Mouse (Mus musculus) midbrain, postnatal 0 days (tissue): Measurements from ENCODE around the gene Gm3667. TPM values are rescaled to one million over a fixed set of nuclear protein-coding genes. Genes with fewer than 3 reads are reported as not detected.
"Not testable (repeated sequence)": the region's sequence is repeated elsewhere in the genome, so short reads cannot be mapped to it uniquely, and the experiment has no call there.

Experiments used
- ATAC-seq: fragments of 200-750 bp; cut with Nextera tagmentation; 2 replicates; pipeline ENCODE4 v1.8.0; 2017; ENCODE audit warnings: moderate number of reproducible peaks, mild to moderate bottlenecking, moderate TSS enrichment, moderate library complexity; ENCODE audit not compliant: low FRiP score
- DNase-seq: peaks from one replicate; pipeline ENCODE4 v3.0.0-alpha.2; 2015; ENCODE audit warnings: low spot score
- H3K27ac ChIP-seq: fragments of 300-500 bp; sonication (generic); 2 replicates; pipeline ENCODE4 v1.5.1; 2014; ENCODE audit warnings: low read depth, mild to moderate bottlenecking, low read length, mixed read lengths
- H3K27me3 ChIP-seq: fragments of 300-500 bp; sonication (generic); 2 replicates; pipeline ENCODE4 v1.6.1; 2014; ENCODE audit warnings: low read length, control low read depth, mixed read lengths; ENCODE audit not compliant: insufficient read depth
- H3K36me3 ChIP-seq: fragments of 300-500 bp; sonication (generic); 2 replicates; pipeline ENCODE4 v1.6.1; 2014; ENCODE audit warnings: low read length, control low read depth, mixed read lengths; ENCODE audit not compliant: insufficient read depth
- H3K4me1 ChIP-seq: fragments of 300-500 bp; sonication (generic); 2 replicates; pipeline ENCODE4 v1.6.1; 2014; ENCODE audit warnings: mild to moderate bottlenecking, control low read depth, antibody characterized with exemption, low read length, mixed read lengths; ENCODE audit not compliant: insufficient read depth
- H3K4me2 ChIP-seq: fragments of 300-500 bp; sonication (generic); 2 replicates; pipeline ENCODE4 v1.6.1; 2014; ENCODE audit warnings: low read depth, mild to moderate bottlenecking, low read length, mixed read lengths; ENCODE audit not compliant: poor library complexity, severe bottlenecking
- H3K4me3 ChIP-seq: fragments of 300-500 bp; sonication (generic); 2 replicates; pipeline ENCODE4 v1.5.1; 2014; ENCODE audit warnings: low read depth, mild to moderate bottlenecking, low read length, moderate library complexity
- H3K9ac ChIP-seq: fragments of 300-500 bp; sonication (generic); replicated peaks from 2 replicates; pipeline ENCODE4 v1.6.1; 2014; ENCODE audit warnings: mild to moderate bottlenecking, low read length, moderate library complexity, mixed read lengths; ENCODE audit not compliant: poor library complexity, severe bottlenecking
- H3K9me3 ChIP-seq: fragments of 300-500 bp; sonication (generic); 2 replicates; pipeline ENCODE4 v1.6.1; 2016; ENCODE audit warnings: low read length, control low read depth
- WGBS: fragments of 180-500 bp; shearing (Covaris S2); extraction: QIAGEN DNeasy Blood & Tissue Kit; methylation state at CpG from one replicate; pipeline ENCODE4 v1.1.7; 2014; 5-methylcytosine and 5-hydroxymethylcytosine counted together
- polyA plus RNA-seq: library from polyadenylated mRNA; unstranded; fragments of >200 nt; fragmentation: Nextera tagmentation; extraction: Ambion mirVana; gene quantifications from 2 replicates; pipeline ENCODE4 v1.2.1, GENCODE M21; 2015
- total RNA-seq: library from RNA; depleted of rRNA; stranded (reverse); fragments of >200 nt; gene quantifications from 2 replicates; pipeline ENCODE4 v1.2.3, GENCODE M21; 2014; rRNA removed

Gene Gm3667
- total RNA-seq: 6.8 and 15.1 TPM in 2 replicates
- polyA plus RNA-seq: 15.4 and 16.2 TPM in 2 replicates

DNA sequence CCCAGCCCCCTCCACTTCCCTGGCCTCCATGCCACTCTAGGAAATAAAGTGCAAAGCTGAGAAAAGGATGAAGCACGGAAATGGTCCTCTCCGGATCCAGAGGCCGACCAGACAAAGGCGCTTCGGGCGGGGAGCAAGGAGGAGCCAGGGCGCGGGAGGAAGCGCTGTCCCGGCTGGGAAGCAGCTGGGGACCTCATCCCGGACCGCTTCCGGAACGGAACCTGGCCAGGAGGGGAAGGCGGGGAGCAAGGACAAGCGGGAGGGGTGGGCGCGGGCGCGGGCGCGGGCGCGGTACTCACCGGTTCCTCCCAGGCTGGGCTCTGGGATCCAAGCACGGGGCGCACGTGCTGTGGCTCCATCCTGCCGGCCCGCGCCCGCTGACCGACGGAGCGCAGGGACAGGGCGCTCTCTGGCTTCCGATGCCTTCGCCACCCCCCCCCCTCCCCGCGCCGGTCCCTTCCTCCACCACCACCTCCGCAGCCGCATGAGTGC lies at the start of gene Gm3667:
Gene Gm3667 (minus strand): TSS at position 442 of the 492 bp plus-strand sequence.
- H3K27me3 ChIP-seq, H3K9me3 ChIP-seq, ATAC-seq, DNase-seq, H3K27ac ChIP-seq, H3K4me1 ChIP-seq, H3K36me3 ChIP-seq: not testable (repeated sequence)
- H3K9ac ChIP-seq: peak within 1 kb of the TSS; percentile 19; the same call in 1 of the 2 replicates
- 0% methylated on average over 3 of the region's 43 CpGs for WGBS
- H3K4me3 ChIP-seq: peak within 1 kb of the TSS; percentile 38
- H3K4me2 ChIP-seq: peak within 1 kb of the TSS; percentile 35

DNA sequence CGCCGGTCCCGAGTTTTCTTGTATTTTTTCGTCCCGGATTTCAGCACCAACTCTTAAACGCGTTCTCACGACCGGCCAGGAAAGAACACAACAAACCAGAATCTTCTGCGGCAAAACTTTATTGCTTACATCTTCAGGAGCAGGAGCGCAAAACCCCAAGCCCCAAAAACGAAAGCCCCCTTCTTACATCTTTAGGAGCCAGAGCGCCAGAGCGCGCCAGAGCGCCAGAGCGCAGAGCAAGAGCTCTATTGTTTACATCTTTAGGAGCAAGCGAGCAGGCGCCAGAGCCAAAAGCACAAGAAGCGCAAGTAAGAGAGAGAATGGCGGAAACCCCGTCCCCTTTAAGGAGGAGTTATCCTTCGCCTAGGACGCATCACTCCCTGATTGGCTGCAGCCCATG lies 10.1 kb upstream of the Gm3667 start:
- not testable (repeated sequence) for H3K36me3 ChIP-seq, H3K27me3 ChIP-seq, H3K4me1 ChIP-seq, DNase-seq, H3K4me2 ChIP-seq, H3K27ac ChIP-seq, H3K9me3 ChIP-seq, ATAC-seq, H3K9ac ChIP-seq, H3K4me3 ChIP-seq
- 97% methylated on average over 16 of the region's 24 CpGs for WGBS

DNA sequence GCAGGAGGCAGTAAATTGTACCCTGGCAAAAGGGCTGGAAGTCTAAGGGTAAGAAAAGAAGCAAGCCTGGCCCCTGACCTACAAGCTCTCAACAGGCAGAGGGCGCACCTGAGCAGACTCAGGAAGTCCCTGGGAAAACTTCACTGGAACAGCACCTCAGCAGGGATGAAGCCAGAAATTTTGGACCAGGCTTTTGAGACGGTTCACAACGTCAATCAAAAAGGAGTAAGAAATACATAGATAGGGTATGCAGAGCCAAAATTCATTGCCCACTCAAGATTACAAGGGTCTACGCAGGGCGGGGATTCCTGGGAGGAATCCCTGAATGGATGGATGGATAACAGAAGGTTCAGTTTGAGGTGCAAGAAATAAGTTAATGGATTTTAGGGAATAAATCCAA lies 951 bp downstream of the Gm3667 start:
- not testable (repeated sequence) for H3K27me3 ChIP-seq, DNase-seq, H3K27ac ChIP-seq, ATAC-seq, H3K36me3 ChIP-seq, H3K4me1 ChIP-seq, H3K9ac ChIP-seq, H3K9me3 ChIP-seq
- H3K4me3 ChIP-seq: peak overlapping the region; percentile 38; the same call in 1 of the 2 replicates
- 9% methylated on average over 4 of the region's 5 CpGs for WGBS
- H3K4me2 ChIP-seq: peak overlapping the region; percentile 30; the same call in 1 of the 2 replicates

DNA sequence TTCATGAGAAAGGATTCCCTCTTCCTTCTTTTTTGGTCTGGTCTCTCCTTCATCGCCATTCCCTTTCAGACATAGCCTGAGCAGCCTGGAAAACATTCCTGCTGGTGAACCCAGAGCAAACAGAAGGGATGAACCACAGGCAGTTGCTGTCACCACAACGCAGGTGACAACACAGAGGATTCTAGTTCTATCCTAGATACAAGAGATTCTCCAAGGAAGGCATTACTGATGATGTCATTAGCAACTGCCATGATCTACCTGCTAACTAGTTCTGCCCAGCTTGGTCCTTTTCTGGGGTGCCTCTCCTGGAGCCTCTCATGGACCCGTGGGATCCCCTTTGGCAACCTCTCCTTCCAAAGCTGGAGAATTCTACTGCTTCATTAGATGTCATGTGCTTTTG lies 49.6 kb downstream of the Gm3667 start, which contains the start of gene Gm3642:
Gene Gm3642 (minus strand): TSS at position 101 of the 400 bp plus-strand sequence.
- WGBS: no CpG with 5 or more reads among the region's 3 CpGs
- not testable (repeated sequence) for H3K4me2 ChIP-seq, H3K36me3 ChIP-seq

DNA sequence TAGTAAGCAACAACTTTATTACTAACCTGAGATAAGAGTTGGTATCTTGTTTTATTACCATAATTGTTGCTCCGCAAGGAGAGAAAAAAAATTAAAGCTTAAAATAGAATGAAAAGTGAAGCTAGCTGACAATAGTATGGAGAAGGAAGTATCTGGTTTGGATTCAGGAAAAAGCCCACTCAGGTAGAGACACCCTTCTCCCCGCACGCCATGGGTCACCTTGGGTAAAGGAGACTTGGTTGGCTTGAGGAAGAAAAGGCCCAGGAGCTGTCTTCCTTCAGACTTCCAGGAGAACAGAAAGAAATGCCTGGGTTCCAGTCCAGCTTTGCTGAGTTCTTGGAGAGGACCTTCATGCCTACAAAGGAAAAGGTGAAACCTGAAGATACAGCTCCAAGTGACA lies 66.5 kb downstream of the Gm3667 start:
- H3K9ac ChIP-seq, H3K4me2 ChIP-seq, H3K27me3 ChIP-seq, H3K4me1 ChIP-seq, DNase-seq, H3K9me3 ChIP-seq, H3K4me3 ChIP-seq, ATAC-seq, H3K36me3 ChIP-seq, H3K27ac ChIP-seq: not testable (repeated sequence)
- 96% methylated on average over 3 of the region's 3 CpGs for WGBS

More for the DNA sequence above, 49.6 kb downstream of the Gm3667 start, which contains the start of gene Gm3642:
- not testable (repeated sequence) for H3K9me3 ChIP-seq, ATAC-seq, H3K27me3 ChIP-seq, H3K27ac ChIP-seq, H3K4me3 ChIP-seq, H3K9ac ChIP-seq, H3K4me1 ChIP-seq, DNase-seq

Other genes with a start within 250 kb of the Gm3667 start
- gene Gm10251, start 205.8 kb downstream of the Gm3667 start, total RNA-seq: not detected in 2 replicates
- not detected in 2 replicates for gene Gm10251, start 205.8 kb downstream of the Gm3667 start, polyA plus RNA-seq
- gene Gm8050, start 169.7 kb downstream of the Gm3667 start, total RNA-seq: not detected in 2 replicates
- gene Gm8050, start 169.7 kb downstream of the Gm3667 start, polyA plus RNA-seq: not detected in 2 replicates
- gene Gm3636, start 147.6 kb downstream of the Gm3667 start, total RNA-seq: 8.5 and 9.0 TPM in 2 replicates
- gene Gm3636, start 147.6 kb downstream of the Gm3667 start, polyA plus RNA-seq: 14.9 and 19.0 TPM in 2 replicates
- not detected in 2 replicates for gene Gm8362, start 115.6 kb downstream of the Gm3667 start, total RNA-seq
- not detected in 2 replicates for gene Gm8362, start 115.6 kb downstream of the Gm3667 start, polyA plus RNA-seq
- not detected in 2 replicates for gene Gm3642, start 49.7 kb downstream of the Gm3667 start, total RNA-seq
- gene Gm3642, start 49.7 kb downstream of the Gm3667 start, polyA plus RNA-seq: not detected in 2 replicates
- not detected in 2 replicates for gene Gm6356, start 83.9 kb upstream of the Gm3667 start, total RNA-seq
- not detected in 2 replicates for gene Gm6356, start 83.9 kb upstream of the Gm3667 start, polyA plus RNA-seq
- gene Gm10406, start 137.5 kb upstream of the Gm3667 start, total RNA-seq: 3.0 and 7.4 TPM in 2 replicates
- 6.6 and 6.9 TPM in 2 replicates for gene Gm10406, start 137.5 kb upstream of the Gm3667 start, polyA plus RNA-seq
- not detected in 2 replicates for gene Gm3685, start 155.0 kb upstream of the Gm3667 start, total RNA-seq
- not detected in 2 replicates for gene Gm3685, start 155.0 kb upstream of the Gm3667 start, polyA plus RNA-seq
- gene Gm3696, start 210.7 kb upstream of the Gm3667 start, total RNA-seq: 5.9 and 10.6 TPM in 2 replicates
- 7.7 and 8.3 TPM in 2 replicates for gene Gm3696, start 210.7 kb upstream of the Gm3667 start, polyA plus RNA-seq
- not detected in 2 replicates for gene Gm6676, start 235.4 kb upstream of the Gm3667 start, total RNA-seq
- not detected in 2 replicates for gene Gm6676, start 235.4 kb upstream of the Gm3667 start, polyA plus RNA-seq